Mouse (Mus musculus) E14TG2a.4 (cell line): ENCODE measurements around the gene Scpep1.
A peak's percentile ranks its signal among the peaks of the same experiment; 100 is the strongest.
"Not testable (repeated sequence)": the region's sequence is repeated elsewhere in the genome, so short reads cannot be mapped to it uniquely, and the experiment has no call there.

Source experiments
- H3K27me3 ChIP-seq: 2 replicates; pipeline ENCODE4 v1.6.1; 2014; ENCODE audit warnings: low read length, control low read depth; ENCODE audit not compliant: insufficient read depth
- H3K36me3 ChIP-seq: 2 replicates; pipeline ENCODE4 v1.6.1; 2014; ENCODE audit warnings: low read length, control low read depth; ENCODE audit not compliant: insufficient read depth
- H3K4me1 ChIP-seq: replicated peaks from 2 replicates; pipeline ENCODE4 v1.6.1; 2014; ENCODE audit warnings: low read depth, low read length, control low read depth
- H3K4me3 ChIP-seq: replicated peaks from 2 replicates; pipeline ENCODE4 v1.5.1; 2014; ENCODE audit warnings: mild to moderate bottlenecking, low read length
- H3K9me3 ChIP-seq: 2 replicates; pipeline ENCODE4 v1.6.1; 2014; ENCODE audit warnings: low read length, control low read depth
- CTCF ChIP-seq: conservative IDR thresholded peaks from 2 replicates; pipeline ENCODE4 v1.5.1; 2014; ENCODE audit warnings: low read length
- NANOG ChIP-seq: IDR thresholded peaks from 2 replicates; pipeline ENCODE4 v1.6.1; 2014; ENCODE audit warnings: borderline replicate concordance, low read length, mixed read lengths
- POU5F1 ChIP-seq: IDR thresholded peaks from 2 replicates; pipeline ENCODE4 v1.6.1; 2014; ENCODE audit warnings: low read length, borderline replicate concordance

Gene Scpep1

GRCm38 (mm10) chr11:88998974-88999722 is 43.9 kb upstream of the Scpep1 start, which contains the start of gene Trim25:
TSS of gene Trim25 (plus strand) at chr11:88999376.
- peaks cover 83% of the 10 kb centered on the region for H3K4me1 ChIP-seq
- H3K36me3 ChIP-seq: peaks cover 35% of the 10 kb centered on the region
- peak within 1 kb of the TSS; percentile 96 for H3K4me3 ChIP-seq
- no peaks in the 10 kb centered on the region for H3K27me3 ChIP-seq
- TF ChIP-seq NANOG: no peak
- TF ChIP-seq CTCF: no peak
- no peak for TF ChIP-seq POU5F1
- no peaks in the 10 kb centered on the region for H3K9me3 ChIP-seq

- H3K9me3 ChIP-seq: no peaks in the 10 kb centered on the region
- TF ChIP-seq POU5F1 (no peak), NANOG (no peak), CTCF (no peak)
Measured at GRCm38 (mm10) chr11:88998406-88998805, 43.1 kb upstream of the Scpep1 start.

GRCm38 (mm10) chr11:88997343-88997742 is 42.1 kb upstream of the Scpep1 start:
- not testable (repeated sequence) for H3K4me3 ChIP-seq, H3K27me3 ChIP-seq, H3K9me3 ChIP-seq
- peaks cover 73% of the 10 kb centered on the region for H3K4me1 ChIP-seq
- TF ChIP-seq CTCF: 0 out of 2 replicates have a peak, but pooled peaks have one; percentile 7
- H3K36me3 ChIP-seq: peaks cover 18% of the 10 kb centered on the region

More at GRCm38 (mm10) chr11:88998406-88998805, 43.1 kb upstream of the Scpep1 start:
- Histone ChIP-seq H3K4me3 (peak overlapping the region; percentile 96), H3K36me3 (peaks cover 28% of the 10 kb centered on the region), H3K27me3 (no peaks in the 10 kb centered on the region), H3K4me1 (peaks cover 80% of the 10 kb centered on the region)

- Histone ChIP-seq H3K4me3 (peak overlapping the region; percentile 60), H3K36me3 (peaks cover 12% of the 10 kb centered on the region), H3K4me1 (peaks cover 66% of the 10 kb centered on the region), H3K27me3 (no peaks in the 10 kb centered on the region), H3K9me3 (no peaks in the 10 kb centered on the region)
- TF ChIP-seq NANOG (no peak), POU5F1 (no peak), CTCF (no peak)
Measured at GRCm38 (mm10) chr11:88996427-88996826, 41.2 kb upstream of the Scpep1 start.

- no peaks in the 10 kb centered on the region for H3K27me3 ChIP-seq
- H3K4me3 ChIP-seq: peak overlapping the region; percentile 60
- peaks cover 14% of the 10 kb centered on the region for H3K36me3 ChIP-seq
- H3K9me3 ChIP-seq: no peaks in the 10 kb centered on the region
- no peak for TF ChIP-seq POU5F1
- no peak for TF ChIP-seq NANOG
- TF ChIP-seq CTCF: no peak
- H3K4me1 ChIP-seq: peaks cover 67% of the 10 kb centered on the region
Measured at GRCm38 (mm10) chr11:88995616-88996015, 40.4 kb upstream of the Scpep1 start.

GRCm38 (mm10) chr11:88994492-88994891 is 39.2 kb upstream of the Scpep1 start:
- Histone ChIP-seq H3K9me3 (no peaks in the 10 kb centered on the region), H3K4me3 (peak overlapping the region; percentile 21; the same call in 1 of the 2 replicates), H3K27me3 (no peaks in the 10 kb centered on the region), H3K36me3 (peaks cover 11% of the 10 kb centered on the region), H3K4me1 (peaks cover 65% of the 10 kb centered on the region)
- TF ChIP-seq CTCF (no peak), NANOG (no peak), POU5F1 (no peak)

- H3K36me3 ChIP-seq: peaks cover 17% of the 10 kb centered on the region
- peak overlapping the region; percentile 21; the same call in 1 of the 2 replicates for H3K4me3 ChIP-seq
- peaks cover 61% of the 10 kb centered on the region for H3K4me1 ChIP-seq
- no peaks in the 10 kb centered on the region for H3K9me3 ChIP-seq
- no peaks in the 10 kb centered on the region for H3K27me3 ChIP-seq
- peak; percentile 76 for TF ChIP-seq NANOG
- no peak for TF ChIP-seq POU5F1
- peak; percentile 37 for TF ChIP-seq CTCF
Measured at GRCm38 (mm10) chr11:88993625-88994024, 38.4 kb upstream of the Scpep1 start.

GRCm38 (mm10) chr11:88993186-88993585 is 37.9 kb upstream of the Scpep1 start:
- TF ChIP-seq POU5F1 (no peak), CTCF (no peak), NANOG (no peak)

GRCm38 (mm10) chr11:88989530-88989929 is 34.3 kb upstream of the Scpep1 start:
- Histone ChIP-seq H3K9me3 (no peaks in the 10 kb centered on the region), H3K36me3 (peaks cover 51% of the 10 kb centered on the region), H3K27me3 (no peaks in the 10 kb centered on the region), H3K4me1 (peaks cover 52% of the 10 kb centered on the region), H3K4me3 (no peak overlapping the region)
- no peak for TF ChIP-seq CTCF
- no peak for TF ChIP-seq POU5F1
- TF ChIP-seq NANOG: no peak

More at GRCm38 (mm10) chr11:88993186-88993585, 37.9 kb upstream of the Scpep1 start:
- H3K9me3 ChIP-seq: no peaks in the 10 kb centered on the region
- H3K36me3 ChIP-seq: peaks cover 21% of the 10 kb centered on the region
- peaks cover 57% of the 10 kb centered on the region for H3K4me1 ChIP-seq
- H3K4me3 ChIP-seq: no peak overlapping the region
- H3K27me3 ChIP-seq: no peaks in the 10 kb centered on the region
